Mouse (Mus musculus) E14TG2a.4 (cell line): ENCODE results near the gene Hmx1.
A peak's percentile ranks its signal among the peaks of the same experiment; 100 is the strongest.

Source experiments
- H3K27me3 ChIP-seq: 2 replicates; pipeline ENCODE4 v1.6.1; 2014; ENCODE audit warnings: low read length, control low read depth; ENCODE audit not compliant: insufficient read depth
- H3K36me3 ChIP-seq: 2 replicates; pipeline ENCODE4 v1.6.1; 2014; ENCODE audit warnings: low read length, control low read depth; ENCODE audit not compliant: insufficient read depth
- H3K4me1 ChIP-seq: replicated peaks from 2 replicates; pipeline ENCODE4 v1.6.1; 2014; ENCODE audit warnings: low read depth, low read length, control low read depth
- H3K4me3 ChIP-seq: replicated peaks from 2 replicates; pipeline ENCODE4 v1.5.1; 2014; ENCODE audit warnings: mild to moderate bottlenecking, low read length
- H3K9me3 ChIP-seq: 2 replicates; pipeline ENCODE4 v1.6.1; 2014; ENCODE audit warnings: low read length, control low read depth
- CTCF ChIP-seq: conservative IDR thresholded peaks from 2 replicates; pipeline ENCODE4 v1.5.1; 2014; ENCODE audit warnings: low read length
- NANOG ChIP-seq: IDR thresholded peaks from 2 replicates; pipeline ENCODE4 v1.6.1; 2014; ENCODE audit warnings: borderline replicate concordance, low read length, mixed read lengths
- POU5F1 ChIP-seq: IDR thresholded peaks from 2 replicates; pipeline ENCODE4 v1.6.1; 2014; ENCODE audit warnings: low read length, borderline replicate concordance

Hmx1 gene

DNA sequence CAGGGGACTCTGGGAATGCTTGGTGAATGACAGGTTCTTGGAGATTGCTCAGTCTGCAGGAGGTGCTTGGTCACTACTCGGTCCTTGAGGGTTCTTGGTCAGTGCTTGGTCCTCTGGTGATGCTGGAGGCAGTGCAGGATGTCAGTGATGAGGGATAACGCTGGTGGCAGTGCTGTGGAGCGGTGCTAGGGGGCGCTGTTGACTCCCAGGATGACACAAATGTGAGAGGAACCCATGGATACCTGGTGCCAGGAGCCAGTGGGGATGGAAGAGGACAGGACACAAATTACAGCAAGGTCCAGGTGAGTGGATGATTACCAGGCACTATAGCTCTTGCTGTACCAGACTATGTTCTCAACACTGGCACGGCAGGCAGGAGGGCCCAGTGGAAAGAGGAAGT is 45.1 kb downstream of the Hmx1 start:
- no peaks in the 10 kb centered on the region for H3K4me1 ChIP-seq
- H3K9me3 ChIP-seq = peaks cover 14% of the 10 kb centered on the region
- TF ChIP-seq CTCF (peak; percentile 56), NANOG (no peak)
- peaks cover 24% of the 10 kb centered on the region for H3K27me3 ChIP-seq
- no peak overlapping the region for H3K4me3 ChIP-seq
- H3K36me3 ChIP-seq = no peaks in the 10 kb centered on the region

GRCm38 (mm10) chr5:35434703-35435102 is 45.8 kb downstream of the Hmx1 start:
- H3K27me3 ChIP-seq = peaks cover 23% of the 10 kb centered on the region
- TF ChIP-seq POU5F1 = no peak
- TF ChIP-seq CTCF = no peak
- no peak for TF ChIP-seq NANOG

DNA sequence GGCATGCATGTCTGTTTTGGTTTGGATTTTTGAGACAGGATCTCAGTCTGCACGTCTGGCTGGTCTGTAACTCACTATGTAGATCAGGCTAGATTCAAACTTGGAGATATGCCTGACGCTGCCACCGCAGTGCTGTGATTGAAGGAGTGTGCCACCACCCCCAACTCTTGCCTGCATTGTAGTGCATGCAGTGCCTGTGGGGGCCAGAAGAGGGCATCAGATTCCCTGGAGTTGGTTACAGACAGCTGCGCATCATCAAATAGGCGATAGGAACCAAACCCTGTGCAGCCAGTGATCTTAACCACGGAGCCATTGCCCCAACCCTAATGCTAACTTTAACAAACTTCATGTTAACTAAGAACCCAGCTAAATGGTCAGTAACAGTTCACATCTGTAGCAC is 49.9 kb downstream of the Hmx1 start:
- Histone ChIP-seq H3K27me3 (peaks cover 9% of the 10 kb centered on the region; the same call in 1 of the 2 replicates), H3K4me3 (no peak overlapping the region), H3K36me3 (no peaks in the 10 kb centered on the region), H3K9me3 (peaks cover 14% of the 10 kb centered on the region), H3K4me1 (no peaks in the 10 kb centered on the region)
- TF ChIP-seq NANOG (no peak), CTCF (peak; percentile 70)

More at GRCm38 (mm10) chr5:35434703-35435102, 45.8 kb downstream of the Hmx1 start:
- Histone ChIP-seq H3K4me3 (no peak overlapping the region), H3K36me3 (no peaks in the 10 kb centered on the region), H3K9me3 (peaks cover 14% of the 10 kb centered on the region), H3K4me1 (no peaks in the 10 kb centered on the region)

DNA sequence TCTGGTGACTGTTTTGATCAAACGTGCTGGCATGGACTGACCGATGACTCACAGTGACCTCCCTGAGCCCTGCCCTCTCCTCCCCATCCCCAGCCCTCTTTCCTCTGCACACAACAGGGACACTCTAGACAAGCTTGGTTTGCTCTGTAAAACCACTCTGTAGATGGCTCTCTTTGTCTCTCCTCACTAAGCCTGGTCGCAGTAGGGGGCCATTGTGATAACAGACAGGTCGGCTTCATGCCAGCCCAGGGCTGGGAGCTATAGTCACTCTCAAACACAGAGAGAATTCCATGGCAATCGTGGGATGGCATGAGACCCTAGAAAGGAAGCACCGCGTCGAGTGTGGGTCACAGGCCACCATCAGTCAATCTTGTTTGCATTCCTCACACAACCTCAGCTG is 51.6 kb downstream of the Hmx1 start:
- no peak for TF ChIP-seq POU5F1
- Histone ChIP-seq H3K4me1 (peaks cover 6% of the 10 kb centered on the region), H3K27me3 (peaks cover 9% of the 10 kb centered on the region; the same call in 1 of the 2 replicates), H3K36me3 (no peaks in the 10 kb centered on the region), H3K9me3 (peaks cover 14% of the 10 kb centered on the region), H3K4me3 (no peak overlapping the region)

GRCm38 (mm10) chr5:35441411-35441810 is 52.5 kb downstream of the Hmx1 start:
- peaks cover 9% of the 10 kb centered on the region; the same call in 1 of the 2 replicates for H3K27me3 ChIP-seq
- peaks cover 6% of the 10 kb centered on the region for H3K4me1 ChIP-seq
- H3K9me3 ChIP-seq = peaks cover 14% of the 10 kb centered on the region
- no peaks in the 10 kb centered on the region for H3K36me3 ChIP-seq
- no peak overlapping the region for H3K4me3 ChIP-seq
- TF ChIP-seq NANOG (no peak), CTCF (no peak)

DNA sequence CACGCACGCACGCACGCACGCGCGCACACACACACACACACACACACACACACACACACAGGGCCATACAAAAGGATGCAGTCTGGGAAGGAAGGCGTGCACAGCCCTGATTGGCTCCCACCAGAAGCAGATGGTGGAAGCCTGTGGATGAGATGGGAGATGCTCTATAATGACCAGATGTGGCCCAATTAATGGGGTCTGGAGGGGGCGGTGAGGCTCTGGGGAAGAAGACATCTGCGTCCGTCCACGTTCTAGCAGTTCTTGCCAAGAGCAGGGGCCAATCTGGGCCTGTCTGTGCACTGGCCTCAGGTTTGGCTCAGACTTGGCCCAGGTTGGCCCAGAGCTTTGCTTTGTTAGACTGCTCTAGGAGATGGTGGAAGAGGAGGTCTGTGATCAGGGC is 55.8 kb downstream of the Hmx1 start:
- TF ChIP-seq POU5F1 (no peak), CTCF (no peak), NANOG (no peak)
- no peaks in the 10 kb centered on the region for H3K36me3 ChIP-seq
- H3K27me3 ChIP-seq = peaks cover 30% of the 10 kb centered on the region
- H3K4me1 ChIP-seq = peaks cover 14% of the 10 kb centered on the region
- no peaks in the 10 kb centered on the region for H3K9me3 ChIP-seq
- H3K4me3 ChIP-seq = no peak overlapping the region

DNA sequence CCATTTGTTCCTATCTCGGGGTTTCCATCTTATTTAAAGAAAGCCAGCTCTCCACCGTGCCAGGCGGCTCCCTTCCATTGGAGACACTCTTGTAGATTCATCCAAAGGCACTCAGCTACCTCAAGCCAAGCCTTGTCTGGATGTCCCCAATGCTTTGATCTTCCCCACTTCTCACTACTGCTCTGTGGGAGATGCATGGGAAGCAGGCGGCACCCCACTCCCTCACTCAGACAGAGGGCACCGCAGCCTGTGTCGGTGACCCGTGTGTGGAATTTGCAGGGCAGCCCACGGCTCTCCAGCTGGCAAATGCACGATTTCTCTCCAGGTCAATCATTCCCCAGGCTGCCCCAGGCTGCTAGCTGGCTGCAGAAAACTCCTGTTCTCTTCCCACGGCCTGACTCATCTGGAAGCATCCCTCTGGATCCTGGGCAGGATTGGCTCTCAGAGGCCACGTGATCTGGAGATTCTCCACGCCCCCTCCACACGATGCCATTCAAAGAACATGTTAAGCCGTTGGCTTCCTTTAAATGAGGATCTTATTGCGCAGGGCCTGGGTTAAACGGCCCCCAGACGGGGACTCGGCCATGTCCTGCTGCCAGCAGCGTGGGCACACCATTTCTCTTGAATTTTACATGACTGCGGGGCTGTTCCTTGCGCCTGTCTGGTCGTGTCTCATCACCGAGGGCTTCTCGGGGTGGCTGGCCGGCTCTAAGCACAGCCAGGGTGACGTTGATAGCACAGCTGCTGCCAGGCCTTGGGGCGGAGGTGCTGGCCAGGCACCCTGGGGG is 58.9 kb downstream of the Hmx1 start:
- Histone ChIP-seq H3K27me3 (peaks cover 41% of the 10 kb centered on the region), H3K9me3 (no peaks in the 10 kb centered on the region), H3K4me3 (peak overlapping the region; percentile 14; the same call in 1 of the 2 replicates), H3K4me1 (peaks cover 14% of the 10 kb centered on the region), H3K36me3 (no peaks in the 10 kb centered on the region)
- no peak for TF ChIP-seq POU5F1
- TF ChIP-seq CTCF = no peak
- TF ChIP-seq NANOG = no peak
